1 mouse cellular context compared by ENCODE assay signal in the genomic region with DNA sequence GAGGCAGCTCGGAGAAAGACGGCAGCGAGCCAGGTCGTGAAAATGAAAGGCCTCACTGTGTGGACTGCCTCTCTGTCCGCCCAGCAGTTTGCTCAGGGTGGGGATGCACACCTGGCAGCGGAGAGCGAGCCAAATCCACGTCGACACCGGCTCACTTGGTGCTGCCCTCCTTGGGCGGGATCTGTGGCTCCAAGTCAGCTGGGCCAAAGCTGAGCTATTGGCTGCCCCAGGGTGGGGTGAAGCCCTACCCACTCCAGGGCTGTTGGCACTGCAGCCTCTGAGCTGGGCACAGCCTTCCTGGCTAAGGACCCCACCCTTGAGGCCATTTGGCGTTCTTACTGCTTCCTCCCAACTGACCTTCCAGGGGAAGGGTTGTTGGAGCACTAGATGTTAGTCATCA.
TF ChIP-seq lines count a peak whose summit lies in the region.

No protein-coding gene starts in this region.

TF ChIP-seq in myocyte, 11 proteins besides CTCF, POLR2A, EP300 and RAD21 (continued from another document):
- no peak for TF ChIP-seq TCF12 (IDR thresholded peaks at IDR 0.05; ENCODE audit: insufficient read depth, poor library complexity, severe bottlenecking)
